8 mouse cellular contexts compared by ENCODE assay signal in the genomic region with DNA sequence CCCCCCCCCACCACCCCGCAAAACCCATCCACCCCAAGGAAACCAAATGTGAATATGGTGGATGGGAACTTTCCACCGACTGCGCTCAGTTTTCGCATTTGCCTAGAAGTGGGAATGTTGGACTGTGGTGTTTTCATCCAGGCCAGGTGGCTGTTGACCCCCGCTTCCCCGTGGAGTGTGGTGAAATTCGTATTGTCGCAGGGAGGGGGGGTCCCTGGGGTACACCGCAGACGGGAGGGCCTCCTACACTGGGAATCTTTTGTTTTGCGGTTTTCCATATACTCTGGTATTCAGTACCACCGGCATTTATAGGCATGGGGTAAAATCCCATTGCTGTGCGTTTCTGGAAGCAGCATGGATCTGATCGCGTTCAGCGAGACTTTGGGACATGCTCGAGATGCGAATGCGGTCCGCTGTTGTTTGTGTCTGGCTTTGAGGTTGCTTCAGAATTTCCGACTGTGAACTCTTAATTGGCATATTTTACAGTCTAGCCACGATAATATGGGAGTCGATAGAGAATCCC. TPM values are rescaled to one million over a fixed set of nuclear protein-coding genes. Genes with fewer than 3 reads are reported as not detected.
DNase-seq lines count a peak whose midpoint lies in the region; ATAC-seq and TF ChIP-seq lines count a peak whose summit lies in the region.

No protein-coding gene starts in this region.

- H3K27ac ChIP-seq in kidney, adult 2 months (ENCODE audit: insufficient read depth, low read depth, low read length): no peak overlapping the region
- H3K27ac ChIP-seq in forebrain, embryonic 16.5 days (ENCODE audit: low read length): peak overlapping the region; percentile 94
- peak overlapping the region; percentile 94 for H3K27ac ChIP-seq in midbrain, embryonic 10.5 days (replicated peaks)

- TF ChIP-seq CTCF in kidney, adult 2 months (conservative IDR thresholded peaks at IDR 0.05; ENCODE audit: insufficient read depth, insufficient read length, low read depth, low read length): no peak

- H3K4me3 ChIP-seq in kidney, adult 2 months (ENCODE audit: insufficient read depth, low read depth, low read length): peak overlapping the region; percentile 74; the same call in 1 of the 2 replicates
- H3K4me3 ChIP-seq in forebrain, embryonic 16.5 days (replicated peaks; ENCODE audit: low read length): peak overlapping the region; percentile 85
- H3K4me3 ChIP-seq in midbrain, embryonic 10.5 days: peak overlapping the region; percentile 96

- H3K9me3 ChIP-seq in forebrain, embryonic 16.5 days (ENCODE audit: control insufficient read depth, low read length): no peaks in the 10 kb centered on the region
- no peaks in the 10 kb centered on the region for H3K9me3 ChIP-seq in midbrain, embryonic 10.5 days (replicated peaks)

- ATAC-seq in forebrain, embryonic 16.5 days: peak; percentile 7

- no peaks in the 10 kb centered on the region for H3K36me3 ChIP-seq in kidney, adult 2 months (ENCODE audit: control insufficient read depth, insufficient read depth, low read length)
- no peaks in the 10 kb centered on the region for H3K36me3 ChIP-seq in forebrain, embryonic 16.5 days (ENCODE audit: control insufficient read depth, insufficient read depth)
- no peaks in the 10 kb centered on the region for H3K36me3 ChIP-seq in midbrain, embryonic 10.5 days

- 19% methylated on average over 23 of the region's 23 CpGs for WGBS in kidney, adult 2 months
- WGBS in forebrain, embryonic 16.5 days: 3% methylated on average over 23 of the region's 23 CpGs
- WGBS in midbrain, embryonic 10.5 days: 21% methylated on average over 23 of the region's 23 CpGs

- TF ChIP-seq POLR2A in kidney, adult 2 months (IDR thresholded peaks at IDR 0.05; ENCODE audit: low read depth, low read length): no peak

- no peaks in the 10 kb centered on the region for H3K27me3 ChIP-seq in kidney, adult 2 months (replicated peaks; ENCODE audit: control insufficient read depth, insufficient read depth, low read length)
- no peaks in the 10 kb centered on the region for H3K27me3 ChIP-seq in forebrain, embryonic 16.5 days (replicated peaks; ENCODE audit: control insufficient read depth, insufficient read depth, low read length)
- no peaks in the 10 kb centered on the region for H3K27me3 ChIP-seq in midbrain, embryonic 10.5 days (ENCODE audit: low read depth, poor library complexity, severe bottlenecking)

- H3K4me2 ChIP-seq in forebrain, embryonic 16.5 days (ENCODE audit: low read length): peak overlapping the region; percentile 86

- H3K9ac ChIP-seq in forebrain, embryonic 16.5 days (replicated peaks; ENCODE audit: low read depth, low read length): peak overlapping the region; percentile 93

- intact Hi-C loops in heart, postnatal 10 days (cut with DNase I): no loop called here

- H3K4me1 ChIP-seq in kidney, adult 2 months (ENCODE audit: control insufficient read depth, insufficient read depth, low read length): peaks cover 5% of the 10 kb centered on the region
- H3K4me1 ChIP-seq in forebrain, embryonic 16.5 days (replicated peaks; ENCODE audit: control insufficient read depth, insufficient read depth, low read length): peaks cover 19% of the 10 kb centered on the region
- H3K4me1 ChIP-seq in midbrain, embryonic 10.5 days: peaks cover 22% of the 10 kb centered on the region

- no peak for DNase-seq in kidney, adult 2 months
- no peak for DNase-seq in kidney, adult 11 months
- DNase-seq in Muller cell, postnatal 12 days (ENCODE audit: inconsistent ontology term): peak; percentile 15
- peak; percentile 14 for DNase-seq in midbrain, embryonic 10.5 days (ENCODE audit: low spot score)
- no peak for DNase-seq in adrenal gland, postnatal 4 days (ENCODE audit: low spot score in 2 of 2)
- no peak for DNase-seq in embryo, embryonic 9.5 days (ENCODE audit: extremely low spot score)
- DNase-seq in heart, postnatal 10 days: no peak

RNA-seq across cellular contexts. Expression of a gene that starts 1.4 kb away (rescaled TPM):
- 10.1 and 12.3 TPM in 2 replicates for polyA plus RNA-seq in kidney, adult 2 months (2012; rRNA removed)
- polyA plus RNA-seq in forebrain, embryonic 16.5 days (2015; fragmentation: Nextera tagmentation; extraction: Ambion mirVana): 18.2 and 20.1 TPM in 2 replicates
- polyA plus RNA-seq in midbrain, embryonic 10.5 days (2016; fragmentation: Nextera tagmentation; extraction: Ambion mirVana): 3.9 and 5.7 TPM in 2 replicates
- 10 to 100 TPM; 25.0 to 32.0 TPM for total RNA-seq in adrenal gland, postnatal 4 days (2021)
- 10 to 100 TPM; 24.0 to 24.4 TPM for total RNA-seq in heart, postnatal 10 days (2021)

RNA-seq across cellular contexts. Expression of a gene that starts 17.1 kb away (rescaled TPM):
- polyA plus RNA-seq in kidney, adult 2 months (2012; rRNA removed): 253 and 281 TPM in 2 replicates
- polyA plus RNA-seq in forebrain, embryonic 16.5 days (2015; fragmentation: Nextera tagmentation; extraction: Ambion mirVana): 361 and 392 TPM in 2 replicates
- polyA plus RNA-seq in midbrain, embryonic 10.5 days (2016; fragmentation: Nextera tagmentation; extraction: Ambion mirVana): 565 and 656 TPM in 2 replicates
- total RNA-seq in adrenal gland, postnatal 4 days (2021): 1,000 to 10,000 TPM; 1,172 to 1,181 TPM
- total RNA-seq in heart, postnatal 10 days (2021): 100 to 1,000 TPM; 729 to 779 TPM

RNA-seq across cellular contexts. Expression of a gene that starts 30.2 kb away (rescaled TPM):
- 29.5 and 32.4 TPM in 2 replicates for polyA plus RNA-seq in kidney, adult 2 months (2012; rRNA removed)
- 22.5 and 23.8 TPM in 2 replicates for polyA plus RNA-seq in forebrain, embryonic 16.5 days (2015; fragmentation: Nextera tagmentation; extraction: Ambion mirVana)
- polyA plus RNA-seq in midbrain, embryonic 10.5 days (2016; fragmentation: Nextera tagmentation; extraction: Ambion mirVana): 23.5 and 23.9 TPM in 2 replicates
- 10 to 100 TPM; 87.4 TPM for total RNA-seq in adrenal gland, postnatal 4 days (2021)
- 100 to 1,000 TPM; 102 to 158 TPM for total RNA-seq in heart, postnatal 10 days (2021)

Comparison
In these comparisons a context has a peak if more than half of its experiments do, and no peak if none do; other contexts are left out.
1. DNase-seq: peak in Muller cell, postnatal 12 days (single experiment) and midbrain, embryonic 10.5 days (single experiment); none in kidney, adult 2 months (single experiment), kidney, adult 11 months (single experiment), adrenal gland, postnatal 4 days (0 of 2), embryo, embryonic 9.5 days (single experiment) and heart, postnatal 10 days (0 of 2).
2. Peak in every context shown above with its lines, with median percentiles within 50 percentile points of each other: H3K4me3 ChIP-seq.